Mouse (Mus musculus) urinary bladder, postnatal 14 days (tissue): ENCODE results near the gene Tsen54.

Experiments used
- DNase-seq: peaks from one replicate; pipeline ENCODE4 v3.0.0; 2021; ENCODE audit warnings: low spot score

Tsen54 gene

DNA sequence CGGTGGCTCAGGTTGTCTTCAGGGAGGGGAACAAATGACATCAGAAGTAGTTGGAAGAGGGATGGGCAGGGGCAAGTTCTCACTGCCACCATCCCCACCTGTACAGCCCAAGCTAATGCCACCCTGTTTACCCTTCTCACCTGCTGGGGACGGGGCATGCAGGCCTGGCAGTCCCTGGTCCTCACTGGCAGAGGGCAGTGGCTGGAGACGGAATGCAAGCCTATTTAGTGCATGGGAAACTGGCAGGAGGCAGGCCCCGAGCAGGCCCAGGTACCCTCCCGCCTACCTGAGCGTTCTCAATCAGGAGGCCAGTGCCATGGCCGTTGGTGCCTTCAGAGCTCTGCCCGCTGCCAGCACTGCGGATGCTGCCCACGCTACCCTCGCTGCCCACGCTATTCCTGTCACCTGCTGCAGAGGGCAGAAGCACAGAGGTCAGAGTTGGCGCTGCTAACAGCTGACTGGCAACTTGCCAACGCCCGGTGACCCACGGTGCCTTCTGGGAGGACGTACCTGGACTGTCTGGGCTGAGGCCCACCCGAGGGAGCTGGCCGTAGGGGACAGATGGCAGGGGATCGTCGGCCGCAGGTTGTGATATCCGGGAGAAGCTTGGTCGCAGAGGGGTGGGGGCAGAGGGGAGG is 11.3 kb upstream of the Tsen54 start:
- no peak for DNase-seq

DNA sequence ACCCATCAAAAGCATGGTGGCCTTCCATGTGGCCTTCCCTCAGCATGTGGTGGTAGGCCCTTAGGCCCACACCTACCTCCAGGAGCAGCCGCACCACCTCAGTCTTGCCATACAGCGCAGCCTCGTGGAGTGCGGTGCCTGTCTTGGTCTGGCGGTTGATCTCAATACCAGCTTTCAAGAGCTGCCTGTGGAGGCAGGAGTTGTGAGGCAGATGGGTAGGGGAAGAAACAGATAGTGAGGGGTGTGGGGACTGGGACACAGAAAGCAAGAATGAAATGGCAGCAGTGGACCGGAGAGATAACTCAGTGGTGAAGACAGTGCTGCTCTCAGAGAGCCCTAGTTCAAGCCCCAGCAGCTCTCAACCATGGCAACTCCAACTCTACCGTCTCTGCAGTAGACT is 9.5 kb upstream of the Tsen54 start:
- DNase-seq: no peak

DNA sequence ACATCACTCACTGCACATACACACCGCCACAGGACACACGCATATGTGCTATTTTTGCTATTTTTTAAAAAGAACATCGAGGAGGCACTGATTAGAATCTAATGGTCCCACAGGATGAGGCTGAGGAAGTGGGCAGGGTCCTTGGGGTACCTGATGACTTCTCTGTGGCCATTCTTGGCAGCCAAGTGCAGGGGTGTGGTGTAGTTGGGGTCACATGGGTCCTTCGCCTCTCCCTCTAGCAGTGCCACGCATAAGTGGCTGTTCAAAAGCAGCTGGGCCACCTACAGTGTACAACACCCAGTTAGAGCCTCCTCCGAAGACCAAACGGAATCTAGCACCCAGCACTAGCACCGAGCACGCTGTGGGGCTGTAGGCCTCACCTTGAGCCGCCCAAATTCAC is 8.4 kb upstream of the Tsen54 start:
- no peak for DNase-seq

DNA sequence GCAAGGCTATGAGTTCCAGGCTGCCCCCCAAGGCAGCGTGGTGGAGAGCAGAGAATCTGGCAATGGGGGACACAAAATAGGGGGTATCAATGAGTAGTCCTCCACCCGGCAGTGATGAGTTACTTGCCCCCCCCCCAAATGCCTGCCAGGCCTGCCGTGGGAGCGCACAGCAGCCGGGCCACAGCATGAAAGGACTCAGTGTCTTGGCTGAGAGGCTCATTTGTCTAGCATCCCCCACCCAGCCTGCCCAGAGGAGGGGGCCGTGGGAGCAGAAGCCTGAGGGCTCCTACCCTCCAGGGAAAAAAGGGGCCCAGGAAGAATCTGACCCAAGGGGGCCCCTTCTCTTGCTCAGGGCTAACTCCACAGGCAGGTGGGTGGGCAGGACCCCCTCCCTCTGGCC is 7.2 kb upstream of the Tsen54 start:
- DNase-seq: no peak

DNA sequence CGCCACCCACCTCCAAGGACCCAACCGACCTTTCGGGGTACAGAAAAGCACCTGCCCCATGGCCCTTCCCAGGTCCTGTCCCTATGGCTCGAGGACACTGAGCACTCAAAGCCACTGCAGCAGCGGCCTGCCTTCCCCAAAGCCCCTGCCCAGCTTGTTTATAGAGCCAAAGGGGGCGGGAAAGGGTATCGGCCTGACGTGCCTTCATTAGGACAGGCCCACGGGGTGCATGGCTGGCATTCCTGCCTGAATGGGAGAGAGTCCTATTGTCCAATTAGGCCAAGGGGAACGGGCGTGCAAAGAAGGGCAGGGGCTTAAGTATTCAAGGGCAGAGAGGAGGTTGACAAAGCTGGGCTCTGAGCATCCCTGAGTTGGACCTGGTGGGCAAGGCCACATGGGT is 6.6 kb upstream of the Tsen54 start:
- DNase-seq: no peak

DNA sequence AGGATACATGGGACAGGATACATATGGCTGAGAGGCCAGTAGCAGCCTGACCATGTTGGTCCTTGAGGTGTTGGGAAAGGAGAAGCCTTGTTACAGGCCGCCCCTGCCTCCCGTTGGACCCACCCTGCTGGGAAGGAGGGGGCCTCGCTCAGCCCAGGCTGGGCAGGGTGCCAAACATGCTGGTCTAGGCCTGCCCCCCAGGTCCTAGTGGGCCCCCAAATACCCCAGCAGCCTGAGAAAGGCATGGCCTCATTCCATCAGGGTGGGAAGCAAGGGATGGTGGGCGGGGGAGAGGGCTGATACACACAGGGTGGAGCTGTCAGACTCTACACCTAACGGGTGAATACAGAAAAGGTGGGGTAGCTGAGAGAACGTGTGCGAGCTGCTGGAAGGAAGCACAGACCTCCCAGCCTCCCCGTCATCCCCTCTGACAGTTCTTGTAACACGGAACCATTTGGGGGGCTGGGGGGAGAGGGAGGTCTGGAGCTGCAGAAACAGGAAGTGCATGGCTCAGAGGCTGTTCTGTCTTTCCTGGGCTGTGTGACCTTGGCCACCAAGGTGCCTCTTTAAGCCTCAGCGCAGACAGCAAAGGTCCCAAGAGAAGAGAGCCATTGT is 5.7 kb upstream of the Tsen54 start:
- DNase-seq: peak; percentile 34

DNA sequence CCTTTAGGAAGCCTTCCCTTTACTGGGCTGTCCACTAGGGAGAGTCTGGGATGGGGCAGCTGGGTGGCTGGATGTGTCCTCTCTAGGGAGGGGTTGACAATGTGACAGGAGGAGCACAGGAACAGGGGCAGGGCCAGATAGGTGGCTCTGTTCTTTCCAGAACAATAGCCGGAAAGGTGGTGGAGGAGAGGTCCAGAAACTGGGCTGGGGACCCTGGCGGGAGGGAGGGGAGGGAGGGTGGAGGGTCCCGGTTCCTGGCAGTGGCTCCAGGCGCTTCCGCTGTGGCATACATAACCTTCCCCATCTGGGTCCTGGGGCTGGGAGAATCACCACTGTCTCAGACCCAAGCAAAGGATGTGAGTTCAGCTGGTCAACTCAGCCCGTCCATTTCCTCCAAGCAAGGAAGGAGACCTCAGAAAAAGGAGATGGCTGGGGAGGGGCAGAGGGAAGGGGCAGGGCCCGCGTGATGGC is 5.2 kb upstream of the Tsen54 start:
- no peak for DNase-seq

DNA sequence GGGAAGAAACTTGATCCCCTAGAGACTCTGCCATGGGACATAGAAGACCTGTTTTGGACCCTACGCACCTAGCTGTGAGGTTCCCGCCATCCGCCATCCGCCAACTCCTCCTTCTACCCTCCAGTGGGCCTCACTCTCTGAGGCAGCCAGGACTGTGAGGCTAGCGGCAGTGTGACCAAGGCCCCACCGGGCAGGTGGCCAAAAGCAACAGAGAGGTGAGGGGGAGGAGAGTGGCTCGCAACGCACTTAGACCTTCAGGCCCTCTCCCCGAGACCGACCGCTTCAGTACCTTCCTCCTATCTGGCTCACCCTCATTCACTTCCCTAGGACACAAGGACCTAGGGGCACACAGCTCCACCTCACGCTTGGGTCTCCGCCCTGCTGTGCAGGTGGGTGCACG is 4.1 kb upstream of the Tsen54 start:
- peak; percentile 68 for DNase-seq

DNA sequence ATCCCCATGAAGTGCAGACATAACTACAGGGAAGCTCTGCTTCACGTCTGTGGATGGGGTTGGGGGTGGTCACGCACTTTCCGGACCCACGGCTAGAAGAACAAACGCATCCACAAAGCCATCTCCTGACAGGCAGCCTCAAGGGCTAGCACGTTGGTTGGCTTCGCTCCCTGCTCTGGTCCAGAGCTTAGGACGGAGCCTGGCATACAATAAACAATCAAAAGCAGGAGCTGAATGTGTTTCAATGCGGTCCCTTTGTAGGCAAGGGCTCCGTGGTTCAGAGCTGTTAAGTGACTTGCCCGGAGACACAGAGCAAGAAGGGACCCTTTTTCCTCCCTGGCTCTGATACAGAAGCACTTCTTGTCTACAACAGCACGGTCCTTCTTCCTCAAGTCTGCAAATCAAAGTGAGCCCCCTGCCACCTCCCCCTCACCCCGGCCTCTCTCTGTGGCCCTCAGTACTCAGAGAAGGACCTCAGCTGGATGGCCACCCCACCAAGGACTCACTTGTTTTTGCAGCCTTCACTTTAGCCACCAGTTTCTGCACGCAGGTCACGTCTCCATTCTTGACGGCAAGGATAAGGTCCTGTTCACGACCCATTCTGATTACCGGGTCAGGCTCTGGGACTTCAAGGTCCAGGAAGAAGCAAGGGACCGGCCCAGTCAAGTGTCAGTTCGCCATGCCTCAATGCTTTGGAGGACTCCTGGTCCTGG is 3.0 kb upstream of the Tsen54 start:
- no peak for DNase-seq

DNA sequence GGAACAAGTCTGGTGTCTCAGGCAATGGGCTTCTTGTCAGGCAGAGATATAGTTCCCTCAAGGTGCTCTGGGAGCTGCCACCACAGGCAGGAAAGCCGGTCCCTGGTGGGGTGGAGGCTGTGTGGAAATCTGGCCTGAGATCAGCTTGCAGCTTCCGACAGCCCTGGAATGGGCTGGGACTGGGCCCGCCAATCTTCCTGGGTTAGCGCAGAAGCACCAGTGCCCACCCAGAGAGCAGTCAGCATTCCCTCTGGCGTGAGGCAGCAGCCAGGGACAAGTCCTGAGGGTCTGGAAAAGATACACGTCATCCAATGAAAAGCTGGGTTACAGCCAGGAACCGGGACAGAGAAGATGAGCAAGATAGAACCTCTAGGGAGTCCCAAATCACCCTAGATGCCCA is 2.4 kb upstream of the Tsen54 start:
- no peak for DNase-seq

DNA sequence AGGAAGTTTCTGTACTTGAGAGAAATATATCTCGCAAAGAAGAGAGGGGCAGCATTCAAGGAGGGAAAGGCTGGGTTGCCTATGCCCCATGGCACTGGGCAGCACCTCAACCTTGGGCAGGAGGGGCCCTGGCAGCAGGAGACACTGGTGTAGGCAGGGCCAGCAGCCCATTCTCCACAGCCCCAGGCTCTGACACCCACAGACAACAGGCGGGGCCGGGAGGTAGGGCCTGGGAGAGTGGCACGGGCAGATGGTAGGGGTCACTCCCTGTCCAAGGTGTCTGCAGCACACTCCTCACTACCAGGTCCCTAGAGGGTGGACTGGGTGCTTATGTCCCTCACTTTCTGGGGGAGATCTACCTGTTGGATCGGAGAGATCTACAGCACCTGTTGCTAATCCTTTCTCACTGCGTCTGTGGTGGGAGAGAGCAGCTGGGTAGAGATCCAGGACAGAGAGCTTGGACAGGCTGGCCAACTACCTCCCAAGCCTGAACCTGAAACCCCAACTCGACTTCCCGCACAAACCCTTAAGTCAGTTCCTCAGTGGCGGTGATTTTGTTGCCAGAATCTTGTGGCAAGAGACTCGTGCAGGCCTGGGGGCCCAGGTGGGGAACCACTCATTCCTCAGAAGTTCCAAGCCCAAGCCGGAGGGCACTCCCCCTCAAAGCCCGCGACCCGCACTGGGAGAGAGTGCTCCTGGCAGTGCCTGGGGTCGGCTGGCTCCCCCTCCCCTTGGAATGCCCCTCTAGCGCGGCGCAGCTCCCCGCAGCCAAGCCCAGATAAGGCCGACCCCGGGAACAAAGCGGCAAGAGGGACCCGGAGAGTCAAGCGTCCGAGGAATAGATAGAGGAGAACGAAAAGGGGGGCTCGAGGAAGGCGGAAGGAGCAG is 1.7 kb upstream of the Tsen54 start:
- no peak for DNase-seq

DNA sequence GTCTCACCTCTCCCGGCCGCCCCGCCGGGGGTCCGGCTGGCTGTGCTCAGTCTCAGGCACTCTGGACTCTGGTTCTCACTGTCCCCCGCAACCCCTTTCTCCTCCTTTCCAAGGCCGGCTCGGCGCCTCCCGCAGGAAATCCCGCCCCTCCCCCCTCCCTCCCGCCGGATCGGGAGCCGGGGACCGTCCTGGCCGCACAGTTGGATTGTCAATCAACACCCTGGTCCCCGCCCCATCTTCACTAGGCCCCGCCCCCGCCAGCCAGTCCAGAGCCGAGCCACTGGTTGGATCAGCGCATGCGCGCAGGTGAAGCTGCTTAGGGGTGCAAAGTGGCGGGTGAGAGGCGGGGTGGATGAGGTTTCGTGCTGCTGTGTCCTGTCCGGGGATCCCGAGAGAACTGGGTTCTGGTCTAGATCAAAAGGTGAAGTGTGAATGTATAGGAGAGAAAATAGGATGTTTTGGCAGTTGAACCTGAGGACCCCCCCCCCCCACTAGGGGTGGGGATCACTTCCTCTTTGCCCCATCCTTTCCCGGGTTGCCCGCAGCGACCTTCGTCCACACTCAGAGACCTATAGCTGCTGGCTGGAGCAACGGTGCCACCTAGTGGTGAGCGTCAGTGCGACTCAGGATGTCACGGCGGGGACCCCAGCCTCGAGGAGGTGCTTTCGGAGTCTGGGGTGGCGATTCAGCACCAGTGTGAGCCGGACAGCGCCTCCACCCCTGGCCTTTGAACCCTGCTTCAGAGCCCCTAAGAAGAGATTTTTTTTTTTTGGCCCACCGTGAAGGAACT is 822 bp upstream of the Tsen54 start, which contains the start of gene Caskin2:
TSS of gene Caskin2 (minus strand) at position 133 of the 790 bp plus-strand sequence.
- DNase-seq: peak; percentile 98

DNA sequence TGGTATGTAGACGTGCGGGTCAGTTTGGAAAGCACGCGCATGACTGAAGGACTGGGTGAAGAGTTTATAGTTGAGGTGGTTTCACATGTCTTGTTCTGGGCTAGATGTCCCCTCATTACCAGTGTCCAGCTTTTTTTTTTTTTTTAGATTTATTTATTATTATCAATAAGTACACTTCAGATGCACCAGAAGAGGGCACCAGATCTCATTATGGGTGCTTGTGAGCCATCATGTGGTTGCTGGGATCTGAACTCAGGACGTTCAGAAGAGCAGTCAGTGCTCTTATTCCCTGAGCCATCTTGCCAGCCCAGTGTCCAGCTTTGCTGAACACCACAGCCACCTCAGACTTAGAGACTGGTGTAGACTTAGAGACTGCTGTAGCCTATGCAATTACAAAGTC is 2.8 kb downstream of the Tsen54 start:
- no peak for DNase-seq

DNA sequence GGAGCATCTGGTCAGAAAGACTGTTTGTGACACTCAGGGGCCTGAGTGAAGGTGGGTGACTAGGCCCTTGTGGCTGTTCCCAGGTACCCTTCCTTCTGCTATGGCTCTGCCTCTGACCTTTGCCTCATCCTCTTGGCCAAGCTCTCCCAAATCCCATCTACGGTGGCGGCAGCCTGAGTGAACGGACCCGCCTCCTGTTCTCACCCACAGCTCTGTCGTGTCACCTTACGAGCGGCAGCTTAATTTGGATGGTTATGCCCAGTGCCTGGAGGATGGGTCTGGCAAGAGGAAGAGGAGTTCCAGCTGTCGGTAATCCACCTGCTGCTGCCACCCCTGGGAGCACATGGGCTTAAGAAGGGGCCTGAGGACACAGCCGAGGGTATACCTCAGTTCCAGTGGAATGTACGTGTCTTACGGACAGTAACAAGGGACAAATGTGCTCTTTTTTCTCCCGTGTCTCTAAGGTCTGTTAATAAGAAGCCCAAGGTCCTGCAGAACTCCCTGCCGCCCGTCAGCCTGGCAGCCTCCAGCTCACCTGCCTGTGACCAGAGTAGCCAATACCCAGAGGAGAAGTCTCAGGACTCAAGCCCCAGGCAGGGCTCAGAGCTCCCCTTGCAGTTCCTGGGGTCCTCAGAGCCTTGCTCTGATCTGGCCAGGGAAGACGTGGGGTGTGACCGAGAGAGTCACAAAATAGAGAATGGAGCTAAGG is 5.5 kb downstream of the Tsen54 start:
- DNase-seq: no peak

DNA sequence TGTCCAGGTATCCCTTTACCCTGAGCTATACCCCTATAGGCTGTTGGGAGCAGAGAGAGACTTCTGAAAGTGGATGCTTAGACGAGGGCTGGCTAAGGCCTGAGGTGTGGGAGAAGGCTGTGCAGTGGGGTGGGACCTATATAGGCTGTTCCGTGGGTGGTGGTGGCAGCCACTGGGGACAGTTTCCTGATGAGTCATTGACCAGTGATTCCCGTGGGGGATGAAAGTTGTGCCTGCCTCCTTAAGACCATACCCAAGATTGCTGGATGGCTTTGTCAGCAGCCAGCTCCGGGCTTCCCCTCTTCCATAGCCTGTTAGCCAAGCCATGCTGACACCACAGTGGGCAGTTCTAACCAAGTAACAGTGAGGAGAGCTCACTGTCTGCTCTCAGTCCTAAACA is 6.5 kb downstream of the Tsen54 start:
- no peak for DNase-seq

DNA sequence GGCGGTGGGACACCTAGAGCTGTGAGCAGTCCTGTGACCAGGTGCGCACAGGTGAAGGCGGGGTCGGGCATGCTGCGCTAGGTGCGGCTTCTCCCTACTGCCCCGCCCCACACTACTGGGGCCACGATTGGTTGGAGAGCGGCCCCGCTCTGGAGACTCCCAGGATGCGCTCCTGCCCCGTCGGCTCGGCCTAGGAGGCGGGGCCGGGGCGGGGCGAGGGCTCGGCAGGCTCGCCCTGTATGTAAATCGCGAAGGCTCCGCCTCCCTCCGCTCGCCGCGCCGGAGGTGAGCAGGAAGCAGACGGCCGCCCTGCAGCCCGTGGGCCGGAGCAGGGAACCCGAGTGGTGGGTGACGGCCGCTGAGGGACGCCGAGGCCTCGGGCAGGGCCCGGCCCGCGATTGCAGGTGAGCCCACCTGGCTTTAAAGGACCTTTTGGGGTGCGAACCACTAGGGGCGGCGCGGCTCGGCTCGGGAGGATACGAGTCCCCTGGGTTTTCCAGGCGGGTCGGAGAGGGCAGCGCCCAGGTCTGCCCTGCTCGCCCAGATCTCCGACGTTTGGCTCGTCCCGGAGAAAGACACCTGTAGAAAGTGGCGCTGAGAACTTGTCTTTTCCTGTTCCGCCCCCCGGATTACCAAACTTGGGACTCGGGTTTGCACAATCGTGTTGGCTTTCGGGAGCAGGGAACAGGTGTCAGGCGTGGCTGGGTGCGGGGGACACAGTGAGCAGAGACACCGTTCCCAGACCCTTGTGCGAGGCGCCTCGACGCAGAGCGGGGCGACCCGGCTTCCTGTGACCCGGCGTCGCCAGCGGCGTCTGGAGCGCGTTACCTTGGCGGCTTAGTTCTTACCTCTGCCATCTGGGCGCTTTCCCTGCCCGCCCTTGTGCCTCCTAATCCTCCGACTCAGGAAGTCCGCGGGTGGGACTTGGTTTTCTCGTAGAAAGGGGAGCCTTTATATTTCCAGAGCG is 9.5 kb downstream of the Tsen54 start, which contains the start of gene Llgl2:
TSS of gene Llgl2 (plus strand) at position 276 of the 967 bp plus-strand sequence.
- peak; percentile 93 for DNase-seq

DNA sequence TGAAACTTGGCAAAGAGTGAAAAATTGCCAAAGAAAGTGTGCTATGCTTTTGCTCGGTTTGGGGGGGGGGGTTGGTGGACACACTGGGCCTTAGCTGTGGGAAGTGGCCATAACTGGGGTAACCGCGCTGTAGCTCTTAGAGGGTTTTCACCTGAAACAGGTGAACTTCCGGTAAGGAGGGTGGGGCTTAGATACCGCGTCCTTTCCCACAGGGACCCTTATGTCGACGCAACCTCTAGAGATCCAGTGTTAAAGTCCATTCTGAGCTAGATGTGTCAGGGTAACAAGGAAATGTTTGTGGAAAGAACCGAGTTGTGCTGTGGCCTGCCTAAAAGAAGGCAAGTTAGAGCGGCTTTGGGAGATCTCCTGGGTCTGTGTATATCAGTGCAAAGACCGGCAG is 10.3 kb downstream of the Tsen54 start:
- DNase-seq: no peak

DNA sequence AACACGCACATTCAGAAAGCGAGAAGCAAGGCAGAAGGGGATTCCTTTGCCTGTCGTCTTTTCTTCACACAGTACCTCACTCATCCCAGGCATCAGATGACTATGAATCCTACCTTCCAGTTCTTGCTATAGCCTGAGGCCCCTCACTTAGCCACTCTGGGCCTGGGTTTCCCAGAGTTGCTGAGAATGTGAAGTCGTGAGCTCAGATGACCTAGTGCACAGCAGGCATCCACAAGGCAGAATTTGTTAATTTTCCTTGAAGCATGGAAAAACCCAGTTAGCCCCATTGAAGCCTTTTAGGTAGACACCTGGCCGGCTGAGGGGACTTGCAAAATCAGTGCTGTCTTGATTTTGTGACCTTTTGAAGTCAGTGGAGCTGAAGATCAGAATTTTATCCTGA is 12.0 kb downstream of the Tsen54 start:
- no peak for DNase-seq

DNA sequence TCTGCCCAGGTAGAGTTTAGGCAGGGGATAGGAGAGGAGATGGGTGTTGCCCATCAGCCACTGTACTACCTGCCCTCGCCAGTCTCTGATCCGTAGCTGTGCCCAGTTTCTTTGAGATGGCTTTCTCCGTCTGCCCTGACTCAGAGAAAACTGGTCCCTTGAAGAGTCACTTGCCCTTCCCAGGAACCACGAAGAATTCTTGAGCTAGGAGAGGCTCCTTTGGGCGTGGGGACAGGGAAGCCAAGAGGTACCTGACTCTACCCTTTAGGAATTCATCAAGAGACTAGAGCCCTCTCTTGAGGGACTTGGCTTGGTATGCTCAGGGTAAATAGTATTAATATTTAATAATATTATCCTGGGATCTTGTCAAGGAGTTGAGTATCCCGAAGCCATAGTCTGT is 13.1 kb downstream of the Tsen54 start:
- DNase-seq: no peak

DNA sequence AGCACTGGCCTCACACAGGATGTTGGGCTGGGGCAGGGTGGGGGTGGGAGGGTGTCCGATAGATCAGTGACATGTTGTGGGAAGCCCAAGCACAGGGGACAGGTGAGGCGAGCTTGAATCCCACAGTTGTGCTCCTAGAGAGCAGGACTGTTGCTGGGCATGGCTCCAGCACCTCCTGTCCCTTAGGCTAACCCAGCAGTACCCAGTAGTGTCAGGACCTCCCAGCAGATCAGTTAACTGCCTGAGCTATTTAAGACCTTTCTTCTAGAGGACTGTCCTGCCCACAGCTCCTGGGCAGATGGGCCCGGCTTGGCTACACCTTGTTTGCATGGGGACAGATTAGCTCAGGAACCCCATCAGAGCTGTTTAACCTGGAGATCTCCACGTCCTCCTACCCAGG is 14.5 kb downstream of the Tsen54 start:
- DNase-seq: no peak
